Mouse (Mus musculus) testis, postnatal 14 days (tissue): ENCODE measurements at regions not wholly inside any gene's neighbourhood (a gene's known extent, or its start where the extent isn't known, plus 50 kb on each side); places are given as distances from the start of the nearest gene placed in this dataset.

Source experiments
- DNase-seq: peaks from one replicate; pipeline ENCODE4 v3.0.0; 2021; ENCODE audit warnings: low spot score

DNA sequence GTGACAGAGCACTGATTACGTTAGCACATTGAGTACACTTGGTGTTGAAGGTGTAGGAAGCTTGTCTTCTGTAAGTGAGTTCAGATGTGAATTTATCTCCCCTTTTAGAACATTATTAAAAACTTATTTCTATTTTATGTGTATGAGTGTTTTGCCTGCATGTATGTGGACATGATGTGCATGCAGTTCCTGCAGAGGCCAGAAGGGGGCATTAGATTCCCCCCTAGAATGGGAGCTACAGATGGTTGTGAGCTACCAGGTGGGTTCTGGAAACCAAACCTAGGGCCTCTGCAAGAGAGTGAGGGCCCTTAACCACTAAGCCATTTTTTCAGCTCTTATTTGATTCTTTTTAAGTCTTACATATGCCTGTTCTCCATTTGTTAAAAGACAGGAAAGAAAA is 160.0 kb upstream of the Gjb5 start:
- DNase-seq, result peak; percentile 26

DNA sequence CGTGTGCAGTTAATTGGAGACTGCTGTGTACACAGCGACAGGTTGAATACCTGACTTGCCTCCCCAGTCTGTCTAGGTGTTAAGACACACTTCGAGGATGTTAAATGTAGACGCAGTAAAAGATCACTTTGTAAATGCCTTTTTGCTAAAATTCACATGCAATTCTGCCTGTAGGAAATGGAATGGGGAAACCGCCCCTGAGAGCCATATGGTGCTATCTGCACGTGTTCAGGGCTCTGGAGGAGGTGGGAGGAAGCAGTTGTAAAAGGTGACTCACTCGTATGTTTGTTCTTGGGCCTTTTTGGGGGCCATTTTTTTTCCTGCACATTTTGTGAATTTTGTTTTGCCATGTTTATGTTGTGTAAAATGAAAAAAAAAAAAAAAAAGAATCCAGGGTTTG is 159.6 kb upstream of the Gjb5 start:
- DNase-seq, result no peak

DNA sequence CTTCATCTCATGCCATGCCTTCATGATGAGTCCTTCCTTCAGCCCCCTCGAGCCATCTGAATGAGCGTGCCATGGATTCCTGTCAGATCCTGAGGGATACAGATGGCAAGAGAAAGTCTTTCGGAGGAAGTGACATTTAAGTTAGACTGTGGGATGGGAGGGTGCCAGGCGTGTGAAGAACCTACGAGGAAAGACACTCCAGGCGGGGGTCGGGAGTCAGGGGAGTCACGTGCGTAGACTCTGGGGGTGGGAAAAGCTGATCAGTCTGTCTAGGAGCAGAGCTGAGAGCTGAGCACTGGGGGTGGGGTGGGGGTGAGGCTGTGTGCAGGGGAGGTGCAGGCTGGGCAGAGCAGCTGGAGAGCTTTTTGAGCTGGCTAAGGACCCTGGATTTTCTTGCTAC is 152.0 kb upstream of the Gjb5 start:
- DNase-seq, result no peak

DNA sequence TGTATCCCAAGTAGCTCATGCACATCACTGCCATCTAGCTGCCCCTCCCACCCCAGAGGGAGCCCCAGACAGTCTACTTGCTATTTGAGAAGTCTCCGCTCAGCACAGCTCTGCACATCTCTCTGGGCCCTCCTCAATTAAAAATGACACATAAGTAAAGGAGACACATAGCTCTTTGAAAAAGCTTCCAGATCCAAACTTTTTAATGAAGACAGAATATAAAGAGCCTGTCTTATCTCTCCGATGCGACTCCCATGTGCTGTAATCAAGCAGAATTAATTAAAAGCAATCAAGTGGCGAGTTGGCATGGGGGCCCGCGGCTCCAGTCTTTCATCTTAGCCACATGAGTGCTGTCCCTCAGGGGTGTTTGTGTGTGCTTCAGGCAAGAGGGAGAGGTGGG is 144.6 kb upstream of the Gjb5 start:
- no peak for DNase-seq

DNA sequence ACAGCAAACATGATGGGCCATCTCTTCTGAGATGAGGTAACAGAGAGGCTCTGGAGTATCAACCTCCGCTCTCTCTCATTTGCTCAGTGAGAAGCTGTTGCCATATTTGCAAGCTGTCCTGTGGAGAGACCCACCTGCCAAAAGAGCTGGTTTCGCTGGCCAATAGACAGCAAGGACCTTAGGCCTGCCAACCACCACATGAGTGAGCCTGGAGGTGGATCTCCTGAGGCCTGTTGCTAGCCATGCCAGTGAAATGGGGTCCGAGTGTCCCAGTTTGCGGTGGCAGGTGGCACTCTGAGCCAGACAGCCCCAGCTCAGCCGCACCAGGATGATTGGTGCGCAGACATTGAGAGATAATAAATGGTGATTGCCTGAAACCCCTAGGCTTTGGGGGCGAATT is 143.9 kb upstream of the Gjb5 start:
- no peak for DNase-seq

DNA sequence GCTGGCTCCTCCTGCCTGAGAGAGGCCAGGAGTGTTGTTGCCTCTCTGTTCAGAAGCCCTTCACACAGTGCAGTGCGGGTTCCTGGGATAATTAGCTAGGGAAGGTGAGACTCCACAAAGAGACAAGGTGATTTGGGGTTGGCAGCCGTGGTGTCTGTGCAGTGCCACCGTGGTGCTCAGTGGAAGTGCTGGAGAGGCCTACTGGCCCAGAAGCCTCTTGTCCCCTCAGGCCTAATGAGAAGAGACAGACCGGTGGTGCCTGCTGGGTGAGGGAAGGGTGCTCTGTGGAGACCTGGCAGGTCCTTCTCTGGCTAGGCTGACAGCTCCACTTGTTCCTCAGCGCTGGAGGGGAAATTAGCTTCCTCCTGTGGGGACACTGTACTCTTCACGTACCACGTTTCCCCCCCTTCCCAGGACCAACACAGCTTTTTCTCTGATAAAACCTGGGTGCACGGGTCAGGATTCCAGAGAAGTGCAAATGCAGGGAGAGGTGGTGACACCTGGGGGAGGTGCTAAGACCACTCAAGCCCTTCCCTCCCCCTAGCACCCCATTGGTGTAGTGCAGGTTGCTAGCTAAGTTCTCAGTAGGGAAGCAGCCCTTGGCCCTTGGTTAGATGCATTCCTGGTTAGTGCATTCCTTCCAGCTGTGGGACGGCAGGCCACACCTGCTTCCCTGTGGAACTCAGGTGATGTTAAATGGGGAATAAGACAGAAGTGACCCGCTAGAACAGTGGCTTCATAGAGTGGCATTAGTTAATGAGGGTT is 129.2 kb upstream of the Gjb5 start:
- no peak for DNase-seq

DNA sequence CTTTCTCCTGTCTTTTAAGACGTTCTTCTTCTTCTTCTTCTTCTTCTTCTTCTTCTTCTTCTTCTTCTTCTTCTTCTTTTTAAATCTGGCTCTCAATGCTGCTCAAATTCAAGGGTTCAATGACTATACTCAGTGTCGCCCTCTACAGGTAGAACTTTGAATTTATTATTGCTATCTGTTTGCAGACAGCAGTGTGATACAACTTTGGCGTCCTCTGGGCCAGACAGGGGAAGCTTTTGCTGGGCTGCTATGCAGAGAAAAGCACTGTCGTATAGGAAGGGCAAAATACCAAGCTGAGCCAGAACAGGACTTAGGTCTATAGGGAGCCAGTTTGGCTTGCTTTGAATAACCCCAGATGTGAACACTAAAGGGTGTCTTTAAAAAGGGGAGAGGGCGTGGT is 127.3 kb upstream of the Gjb5 start:
- DNase-seq, result no peak

DNA sequence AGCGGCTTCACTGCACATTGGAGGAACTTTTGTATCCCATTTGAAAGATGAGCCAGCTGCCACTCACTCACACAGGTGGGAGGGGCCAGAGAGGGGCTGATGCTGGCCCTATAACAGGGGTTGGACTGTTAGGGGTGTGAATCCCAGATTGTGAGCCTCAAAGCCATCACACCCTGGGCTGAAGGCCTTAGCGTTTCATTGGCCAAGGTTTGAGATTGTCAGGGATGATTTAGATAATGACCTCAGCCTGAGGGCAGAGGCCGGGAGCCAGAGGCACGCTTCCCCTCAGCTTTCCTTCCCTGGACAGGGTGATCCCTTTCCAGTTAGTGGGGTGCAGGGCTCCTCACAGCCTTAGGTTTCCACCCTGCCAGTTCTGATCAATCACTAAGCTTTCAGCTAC is 124.5 kb upstream of the Gjb5 start:
- DNase-seq, result no peak

DNA sequence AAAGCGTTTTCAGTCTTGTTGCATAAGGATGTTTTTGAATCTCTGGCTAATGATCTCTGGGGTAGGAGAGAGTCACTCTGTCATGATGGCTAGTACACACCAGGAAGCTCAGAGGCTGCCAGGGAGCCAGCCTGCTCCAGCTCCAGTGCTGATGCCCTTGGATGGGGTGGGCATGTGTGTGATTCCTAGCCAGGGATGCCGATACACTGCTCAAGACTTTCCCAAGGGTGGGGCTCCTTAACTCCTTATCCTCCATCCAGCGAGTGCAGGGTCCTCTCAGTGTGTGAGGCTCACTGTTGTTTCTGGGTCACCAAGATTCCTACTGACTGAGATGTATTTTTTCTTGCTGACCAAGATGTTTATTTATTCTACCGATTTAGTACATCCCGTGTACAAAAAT is 122.4 kb upstream of the Gjb5 start:
- DNase-seq, result no peak

DNA sequence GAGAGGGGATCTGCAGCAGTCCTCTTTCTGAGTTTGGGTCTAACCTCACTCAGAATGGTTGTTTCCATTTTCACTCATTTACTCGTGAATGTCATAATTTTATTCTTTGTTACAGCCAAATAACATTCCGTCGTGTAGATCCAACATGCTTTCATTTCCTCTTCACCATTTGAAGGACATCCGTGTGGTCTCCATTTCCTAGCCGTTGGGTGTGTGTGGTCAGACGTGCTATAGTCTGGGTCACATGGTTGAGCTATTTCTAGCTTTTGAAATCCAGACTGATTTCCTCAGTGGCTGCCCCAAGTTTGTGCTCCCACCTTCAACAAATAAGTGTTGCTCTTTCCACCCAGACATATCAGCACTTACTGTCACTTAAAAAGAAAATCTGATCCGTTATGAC is 111.9 kb upstream of the Gjb5 start:
- DNase-seq, result no peak

DNA sequence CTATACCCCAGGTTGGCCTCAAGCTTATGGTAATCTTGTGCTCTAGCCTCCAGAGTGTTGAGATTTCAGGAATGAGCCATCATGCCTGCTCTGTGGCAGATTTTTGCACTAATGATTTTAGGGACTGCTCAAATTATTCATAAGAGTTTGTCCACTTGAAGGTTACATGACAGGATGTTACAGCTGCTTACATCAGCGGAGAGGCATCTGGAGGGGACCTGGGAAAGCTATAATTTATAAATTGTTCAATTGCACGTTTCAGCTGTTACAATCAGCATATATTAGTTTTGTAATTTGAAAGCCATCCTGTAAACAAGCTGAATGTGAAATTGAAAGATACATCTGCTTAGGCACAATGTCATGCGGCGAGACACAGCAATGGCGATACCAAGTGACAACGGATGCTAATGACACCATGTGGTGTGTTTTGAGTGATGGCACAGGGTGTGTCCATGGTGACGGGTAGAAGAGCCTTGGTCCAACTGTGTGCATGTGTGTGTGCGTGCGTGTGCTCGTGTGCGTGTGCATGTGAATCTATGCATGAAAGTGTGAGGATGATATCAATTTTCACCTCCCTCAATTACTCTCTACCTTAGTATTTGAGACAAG is 96.6 kb upstream of the Gjb5 start:
- no peak for DNase-seq

DNA sequence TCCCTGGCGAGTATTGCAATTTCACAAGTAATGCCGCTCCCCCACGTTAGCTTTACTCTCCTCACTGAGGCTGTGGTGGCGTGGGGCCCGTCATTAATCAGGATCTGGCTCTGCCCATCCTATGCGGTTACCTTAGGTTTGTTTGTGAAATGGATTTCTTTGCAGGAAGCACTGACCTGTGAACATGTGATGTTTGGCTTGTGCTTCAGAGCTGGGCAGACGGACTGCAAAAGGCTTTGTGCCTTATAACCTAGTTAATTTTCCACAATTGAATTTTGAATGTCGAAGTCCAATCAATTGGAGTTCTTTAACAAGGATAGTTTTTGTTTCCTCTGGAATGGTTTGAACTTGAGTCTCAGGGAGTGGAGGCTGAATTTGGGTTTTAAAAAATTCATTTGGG is 94.1 kb upstream of the Gjb5 start:
- no peak for DNase-seq

DNA sequence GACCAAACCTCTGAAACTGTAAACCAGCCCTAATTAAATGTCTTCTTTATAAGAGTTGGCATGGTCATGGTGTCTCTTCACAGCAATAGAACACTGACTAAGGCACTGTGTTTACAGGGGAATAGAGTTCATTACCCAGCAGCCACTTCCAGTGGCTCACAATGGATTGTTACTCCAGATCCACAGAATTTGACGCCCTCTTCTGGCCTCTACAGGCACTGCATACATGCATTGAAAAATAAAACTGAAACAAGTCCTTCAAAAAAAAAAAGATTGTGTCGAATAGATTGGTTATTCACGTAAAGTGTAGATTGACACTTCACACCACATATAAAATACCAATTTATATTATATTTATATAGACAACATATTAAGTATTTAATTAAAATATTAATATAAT is 87.3 kb upstream of the Gjb5 start:
- no peak for DNase-seq

DNA sequence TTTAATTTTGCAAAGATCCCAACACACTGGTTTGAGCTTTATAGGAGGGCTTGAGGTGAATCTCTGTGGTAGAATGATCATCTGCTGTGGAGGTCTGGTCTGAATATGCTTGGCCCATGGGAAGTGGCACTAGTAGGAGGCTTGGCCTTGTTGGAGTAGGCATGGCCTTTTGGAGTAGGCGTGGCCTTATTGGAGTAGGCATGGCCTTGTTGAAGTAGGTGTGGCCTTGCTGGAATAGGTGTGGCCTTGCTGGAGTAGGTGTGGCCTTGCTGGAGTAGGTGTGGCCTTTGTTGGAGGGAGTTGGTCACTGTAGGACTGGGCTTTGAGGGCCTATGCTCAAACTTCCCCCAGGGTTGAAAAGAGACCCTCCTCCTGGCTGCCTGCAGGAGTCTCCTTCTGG is 86.1 kb upstream of the Gjb5 start:
- DNase-seq, result no peak

DNA sequence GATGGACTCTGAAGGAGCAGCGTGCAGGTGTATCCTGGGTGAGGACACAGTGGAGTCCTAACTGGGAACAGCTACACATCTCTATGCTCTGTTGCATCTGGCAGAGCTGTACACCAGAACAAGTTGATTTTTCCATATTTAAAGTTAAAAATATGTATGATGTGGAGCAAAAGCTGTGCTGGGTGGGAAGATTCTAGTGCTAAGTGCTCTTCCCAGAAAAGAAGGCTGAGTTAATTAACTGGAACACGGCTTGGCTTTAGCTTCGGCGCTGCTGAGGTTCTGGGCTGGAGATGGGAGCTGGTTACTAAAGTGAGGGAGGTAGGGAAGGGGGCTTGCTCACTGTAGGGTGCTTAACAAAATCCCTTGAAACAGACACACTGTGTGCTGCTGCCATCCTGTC is 84.0 kb upstream of the Gjb5 start:
- DNase-seq, result no peak

DNA sequence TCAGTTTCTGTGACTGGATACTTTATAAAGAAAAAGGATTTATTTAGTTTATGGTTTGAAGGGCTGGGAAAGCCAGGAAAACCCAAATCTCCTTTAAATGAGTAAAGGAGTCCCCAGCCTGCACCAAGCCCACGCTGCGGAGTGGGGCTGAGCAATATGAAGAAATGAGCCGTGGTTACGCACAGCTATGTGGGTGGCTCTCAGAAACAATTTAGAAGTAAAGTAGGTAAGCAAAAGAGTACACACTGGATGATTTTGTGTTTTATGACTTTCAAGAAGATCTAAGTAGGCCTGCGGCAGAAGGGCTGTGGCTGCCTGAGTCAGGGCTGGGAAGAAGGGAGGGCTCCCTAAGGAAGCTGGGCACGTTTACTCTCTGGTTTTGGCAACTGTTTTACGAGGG is 82.6 kb upstream of the Gjb5 start:
- DNase-seq, result no peak

DNA sequence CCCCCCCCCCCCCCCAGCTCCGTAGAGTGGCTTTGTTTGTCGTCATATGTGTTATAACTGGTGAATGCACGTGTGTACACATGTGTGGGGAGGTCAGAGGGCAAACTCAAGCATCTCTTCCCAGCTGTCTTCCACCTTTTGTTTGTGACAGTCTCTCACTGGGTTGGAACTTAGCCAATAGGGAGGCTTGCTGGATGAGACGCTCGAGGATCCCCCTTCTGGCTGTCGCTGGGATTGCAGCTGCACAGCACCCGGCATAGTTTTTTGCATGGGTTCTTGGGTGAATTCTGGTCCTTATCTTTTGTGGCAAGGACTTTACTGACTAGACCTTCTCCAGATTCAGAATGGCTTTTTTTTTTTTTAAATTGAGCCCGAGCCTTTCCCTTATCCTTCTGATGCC is 77.1 kb upstream of the Gjb5 start:
- DNase-seq, result peak; percentile 71

DNA sequence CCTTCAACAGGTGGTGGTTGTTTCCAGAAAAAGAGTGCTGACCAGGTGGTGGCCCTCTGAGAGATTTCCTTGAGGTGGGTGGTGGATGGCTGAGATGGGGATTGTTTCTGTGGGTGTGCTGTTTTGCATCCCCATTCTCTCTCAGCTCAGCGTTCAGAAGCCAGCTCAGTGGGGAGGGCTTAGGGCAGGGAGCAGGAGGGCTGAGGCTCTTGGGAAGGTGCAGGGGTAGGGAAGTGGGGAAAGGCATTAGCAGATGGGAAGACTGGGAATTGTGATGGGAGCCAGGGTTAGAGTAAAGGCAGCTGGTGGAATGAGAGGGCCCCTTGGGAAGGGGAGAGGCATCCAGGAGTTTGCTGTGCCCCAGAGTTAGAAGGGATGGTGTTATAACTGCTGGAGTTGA is 72.3 kb upstream of the Gjb5 start:
- no peak for DNase-seq

DNA sequence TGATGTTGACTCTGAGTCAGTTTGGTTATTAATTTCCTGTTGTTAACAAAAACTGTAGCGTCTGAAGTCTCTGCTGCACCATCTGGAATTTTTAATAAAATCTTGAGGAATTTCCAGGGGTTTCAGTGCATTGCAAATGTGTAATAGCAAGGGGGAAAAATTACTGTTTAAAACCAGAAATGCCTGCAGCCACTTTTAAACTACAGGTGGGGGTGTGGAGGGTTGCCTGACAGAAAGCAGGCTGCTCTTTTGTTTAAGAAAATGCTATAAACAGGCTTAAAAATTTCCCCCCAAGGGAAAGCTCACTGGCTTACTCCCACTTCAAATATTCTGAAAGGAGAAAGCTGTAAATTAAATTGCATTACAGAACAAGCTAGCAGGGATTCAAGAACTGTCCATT is 71.8 kb upstream of the Gjb5 start:
- DNase-seq, result no peak

DNA sequence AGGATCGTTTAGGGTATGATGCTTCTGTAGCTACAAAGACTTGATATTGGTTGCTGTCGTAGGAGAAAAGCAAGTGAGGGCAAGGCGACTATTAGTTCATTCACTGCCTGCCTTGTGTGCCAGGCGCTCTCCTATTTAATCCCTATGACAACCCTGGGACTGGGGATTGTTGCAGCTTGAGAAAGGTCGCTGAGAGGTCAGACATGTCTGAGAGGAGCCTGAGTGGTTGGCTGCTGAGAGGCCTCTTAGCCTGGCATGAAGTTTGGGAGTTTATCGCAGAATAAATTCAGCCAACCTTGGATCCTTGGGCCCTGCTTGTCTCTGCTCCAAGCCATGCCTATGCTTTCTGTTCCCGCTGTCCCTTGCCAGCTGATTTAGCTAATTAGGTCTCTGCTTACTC is 65.9 kb upstream of the Gjb5 start:
- no peak for DNase-seq

DNA sequence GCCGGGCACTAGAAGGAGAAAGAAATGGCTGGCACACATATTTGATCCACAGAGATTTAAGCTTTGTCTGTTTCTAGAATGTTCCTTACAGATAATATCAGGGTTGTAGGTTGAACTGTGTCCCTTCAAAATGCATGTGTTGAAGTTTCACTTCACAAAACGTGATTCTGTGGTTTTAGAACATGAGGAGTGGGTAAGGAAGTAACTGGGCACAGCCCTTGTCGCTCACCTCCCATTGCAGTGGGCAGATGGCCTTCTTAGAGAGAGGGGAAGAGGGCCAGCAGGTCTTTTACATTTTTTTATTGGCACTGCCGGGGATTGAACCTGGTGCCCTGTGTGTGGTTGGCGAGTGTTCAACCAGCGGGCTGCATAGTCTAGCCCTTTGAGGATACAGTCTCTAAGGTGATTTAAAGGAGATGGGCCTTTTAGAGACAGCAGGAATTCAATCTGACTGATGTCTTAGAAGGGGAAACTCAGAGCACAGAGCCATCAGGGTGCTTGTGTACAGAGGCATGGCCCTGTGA is 64.0 kb upstream of the Gjb5 start:
- DNase-seq, result no peak

DNA sequence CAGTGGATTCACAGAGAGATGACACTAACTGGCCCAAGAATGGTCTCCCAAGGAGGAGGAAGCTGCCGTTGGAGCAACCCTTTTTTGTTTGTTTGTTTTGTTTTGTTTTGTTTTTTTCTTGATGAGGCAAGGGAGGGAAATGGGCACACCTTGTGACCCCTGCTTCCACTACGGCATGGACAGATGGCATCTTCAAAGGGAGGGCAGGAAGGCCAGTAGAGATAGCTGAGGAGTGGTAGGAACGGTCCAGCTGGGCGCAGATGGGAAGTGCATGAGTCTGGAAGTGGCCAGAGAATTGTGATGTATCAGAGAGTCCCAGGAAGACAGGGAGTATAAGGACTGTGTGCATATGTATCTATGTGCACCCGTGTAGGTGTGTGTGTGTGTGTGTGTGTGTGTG is 63.1 kb upstream of the Gjb5 start:
- no peak for DNase-seq

DNA sequence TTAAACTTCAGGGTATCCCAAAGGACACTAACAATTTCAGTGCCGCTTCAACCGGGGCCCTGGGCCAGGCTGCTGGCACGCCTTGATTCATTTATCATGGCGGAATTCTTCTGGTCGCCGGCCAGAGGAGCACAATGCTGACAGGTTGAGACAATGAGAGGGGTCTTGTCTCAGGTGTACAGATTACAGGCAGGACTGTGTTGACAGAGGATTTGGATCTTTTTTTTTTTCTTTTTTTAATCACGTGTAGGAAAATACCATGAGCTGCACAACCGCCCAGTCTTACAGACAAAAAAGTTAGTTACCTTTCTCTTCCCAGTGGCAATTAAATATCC is 61.8 kb upstream of the Gjb5 start:
- no peak for DNase-seq

DNA sequence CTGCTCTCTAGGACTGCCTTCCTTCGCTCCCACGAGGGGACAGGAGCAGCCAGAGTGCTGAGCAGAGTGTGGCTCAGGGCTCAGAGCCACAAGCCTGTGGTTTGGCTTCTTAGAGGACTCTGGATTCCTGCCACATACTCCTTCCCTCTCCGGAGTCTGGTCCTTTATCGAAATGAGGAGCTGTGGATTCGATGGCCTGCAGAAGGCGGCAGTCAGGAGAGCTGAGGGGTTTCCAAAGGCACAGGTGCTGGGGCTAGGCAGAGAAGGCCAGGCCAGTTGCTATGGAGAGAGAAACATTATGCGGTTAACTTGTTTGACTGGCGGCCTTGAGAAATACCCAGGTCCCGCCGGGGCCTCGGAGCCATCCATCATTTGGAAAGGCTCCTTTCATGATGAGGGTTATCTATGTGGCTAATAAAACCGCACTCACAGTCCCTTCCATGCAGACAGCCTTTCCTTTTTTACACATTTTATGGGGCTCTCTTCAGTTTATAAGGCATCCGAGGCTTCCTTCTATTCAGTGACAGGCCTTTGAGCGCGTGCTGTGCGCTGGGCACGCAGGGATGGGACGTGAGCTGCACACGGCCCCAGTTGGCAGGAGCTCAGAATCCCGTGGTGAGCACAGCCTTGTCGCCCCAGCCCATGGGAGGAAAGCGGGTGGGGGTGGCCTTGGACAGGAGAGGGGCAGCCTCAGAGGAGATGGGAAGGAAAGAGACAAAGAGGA is 61.2 kb upstream of the Gjb5 start:
- DNase-seq, result peak; percentile 24
